Mouse (Mus musculus) gastrocnemius, adult 2 months (tissue): ENCODE measurements at regions not wholly inside any gene's neighbourhood (a gene's known extent, or its start where the extent isn't known, plus 50 kb on each side); places are given as distances from the start of the nearest gene placed in this dataset.

Experiments used
- DNase-seq: peaks from one replicate; pipeline ENCODE4 v3.0.0; 2022
- H3K27ac ChIP-seq: fragments of 200-600 bp; 2 replicates; pipeline ENCODE4 v1.8.1; 2022; ENCODE audit warnings: mild to moderate bottlenecking
- H3K4me3 ChIP-seq: fragments of 200-600 bp; 2 replicates; pipeline ENCODE4 v1.8.1; 2022; ENCODE audit warnings: mild to moderate bottlenecking, moderate library complexity
- CTCF ChIP-seq: fragments of 200-600 bp; IDR thresholded peaks from 2 replicates; pipeline ENCODE4 v1.8.1; 2022; ENCODE audit warnings: antibody characterized with exemption, mild to moderate bottlenecking, moderate library complexity
- intact Hi-C: fragments of 180-260 bp; cut with DNase I; formaldehyde crosslinking; loops from one replicate; pipeline ENCODE4 v1.15.1; 2025

DNA sequence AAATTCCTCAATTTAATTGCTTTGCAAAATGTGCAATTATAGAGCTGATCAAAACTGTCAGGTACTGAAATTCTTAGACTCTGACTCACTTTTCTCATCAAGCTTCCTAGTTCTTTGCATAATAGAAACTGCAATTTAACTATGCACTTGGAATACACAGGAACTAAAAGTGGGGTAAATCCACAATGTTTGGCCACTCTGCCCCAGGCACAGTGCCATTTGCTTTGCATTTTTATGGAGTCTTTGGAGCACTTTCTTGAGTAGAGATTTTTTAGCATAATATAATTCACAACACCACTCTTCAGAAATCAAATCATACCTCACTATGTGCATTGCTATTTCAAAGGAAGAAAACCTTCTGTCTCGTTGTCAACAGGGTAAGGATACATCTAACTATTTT lies 414.5 kb upstream of the A730009L09Rik start:
- TF ChIP-seq CTCF: no peak
- H3K27ac ChIP-seq: no peak overlapping the region
- no peak for DNase-seq
- no peak overlapping the region for H3K4me3 ChIP-seq
- intact Hi-C loops: no loop called here

DNA sequence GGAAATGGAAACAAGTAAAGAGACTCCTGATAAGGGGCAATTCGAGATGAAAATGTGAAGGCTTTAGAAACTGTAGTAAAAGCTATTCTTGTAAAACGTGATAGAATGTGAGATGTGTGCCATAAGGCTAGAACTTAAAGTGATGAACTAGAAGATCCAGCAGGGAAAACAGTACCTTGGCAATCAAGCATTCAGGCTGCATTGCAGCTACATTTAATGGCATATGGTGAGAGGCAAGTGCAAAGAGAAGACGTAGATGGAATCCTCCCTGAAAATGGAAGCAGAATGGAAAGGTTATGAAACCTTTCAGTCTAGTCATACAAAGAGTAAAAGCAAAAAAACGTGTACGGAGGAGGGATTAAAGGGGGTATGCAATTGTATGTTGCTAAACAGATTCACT lies 403.3 kb upstream of the A730009L09Rik start:
- no peak for DNase-seq
- intact Hi-C loops: no loop called here
- no peak for TF ChIP-seq CTCF
- Histone ChIP-seq H3K4me3 (no peak overlapping the region), H3K27ac (no peak overlapping the region)

DNA sequence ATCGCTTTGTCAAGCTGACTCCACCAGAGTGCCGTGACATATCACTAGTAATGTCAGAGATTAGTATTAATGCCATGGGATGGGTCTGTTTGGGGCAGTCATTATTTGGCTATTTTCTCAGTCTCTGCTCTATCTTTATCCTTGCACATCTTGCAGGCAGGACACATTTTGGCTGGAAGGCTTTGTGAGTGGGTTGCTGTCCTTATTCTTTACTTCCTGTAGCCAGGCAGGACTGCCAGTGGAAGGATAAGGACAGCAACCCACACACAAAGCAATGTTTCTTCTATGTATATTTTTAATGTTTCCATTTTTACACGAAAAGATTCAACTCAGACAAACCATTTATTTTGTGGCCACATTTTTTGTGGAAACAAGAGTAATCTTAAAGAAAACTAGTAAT lies 397.4 kb upstream of the A730009L09Rik start:
- intact Hi-C loops: no loop called here
- H3K27ac ChIP-seq: no peak overlapping the region
- no peak for DNase-seq
- no peak for TF ChIP-seq CTCF
- no peak overlapping the region for H3K4me3 ChIP-seq

DNA sequence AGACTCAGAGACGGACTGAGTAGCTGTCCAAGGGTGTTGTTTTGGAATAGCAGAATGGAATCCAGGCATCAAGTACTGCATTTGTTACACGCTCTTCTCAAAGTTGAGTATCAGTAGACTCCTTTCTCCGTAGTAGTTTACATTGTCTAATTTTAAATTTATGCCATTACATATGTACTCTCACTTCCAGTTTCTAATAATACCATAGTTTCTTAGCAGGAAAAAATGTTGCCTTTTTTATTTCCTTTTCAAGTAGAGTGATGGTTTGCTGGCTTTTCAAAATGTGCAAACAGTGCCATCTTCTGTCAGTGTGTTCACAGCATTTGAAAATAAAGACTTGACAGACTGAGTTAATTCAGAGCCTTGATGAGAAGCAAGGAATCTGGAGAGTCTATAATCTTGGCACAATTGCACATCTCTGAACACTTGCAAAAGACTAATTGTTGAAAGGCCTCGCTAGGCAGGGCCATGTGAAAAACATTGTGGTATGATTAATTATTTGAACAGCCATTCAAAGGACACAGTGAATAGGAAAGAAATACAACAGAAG lies 379.2 kb upstream of the A730009L09Rik start:
- TF ChIP-seq CTCF: peak; percentile 14; the same call in 1 of the 2 replicates
- Histone ChIP-seq H3K27ac (no peak overlapping the region), H3K4me3 (no peak overlapping the region)
- DNase-seq: no peak
- intact Hi-C loops: no loop called here

DNA sequence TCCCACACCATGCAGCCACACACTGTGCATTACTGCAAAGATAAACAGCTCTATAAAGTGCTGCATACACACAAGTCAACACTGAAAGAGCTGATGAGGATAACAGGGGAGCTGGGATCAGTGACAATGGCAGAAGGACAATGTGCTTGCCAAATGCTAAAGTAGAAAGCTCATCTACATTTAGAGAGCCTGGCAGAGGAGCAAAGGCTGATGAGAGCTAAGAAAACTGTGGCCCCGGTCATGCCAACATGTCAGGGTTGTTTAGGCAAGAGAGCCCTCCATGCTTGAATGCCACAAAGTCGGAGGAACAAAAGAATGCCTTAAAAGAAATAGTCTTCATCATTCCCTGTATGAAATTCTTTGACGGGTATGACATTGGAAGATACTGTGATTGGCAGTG lies 363.0 kb upstream of the A730009L09Rik start:
- Histone ChIP-seq H3K4me3 (no peak overlapping the region), H3K27ac (no peak overlapping the region)
- no peak for DNase-seq
- intact Hi-C loops: no loop called here
- TF ChIP-seq CTCF: no peak

DNA sequence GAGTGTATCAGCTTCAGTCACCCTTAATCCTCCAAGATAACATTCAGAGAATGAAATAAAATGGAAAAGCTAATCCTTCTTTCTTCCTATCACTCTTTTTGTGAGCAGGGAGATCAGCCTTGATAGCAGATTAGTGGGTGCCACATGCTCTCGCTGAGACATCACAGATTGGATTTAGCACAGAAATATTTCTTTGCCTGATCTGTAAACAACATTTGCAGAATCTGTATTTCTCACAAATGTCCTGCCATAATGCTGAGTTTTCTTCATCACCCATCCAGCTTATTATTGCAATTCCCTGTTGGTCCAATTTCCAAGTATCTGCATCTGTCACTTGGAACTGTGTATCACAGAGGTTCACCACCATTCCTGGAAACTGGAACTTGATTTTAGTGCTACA lies 342.8 kb upstream of the A730009L09Rik start:
- no peak for TF ChIP-seq CTCF
- no peak for DNase-seq
- intact Hi-C loops: no loop called here
- no peak overlapping the region for H3K27ac ChIP-seq
- no peak overlapping the region for H3K4me3 ChIP-seq
